22 mouse cellular contexts compared by ENCODE assay signal in genomic region chr9:67229033-67229432, GRCm38 (mm10).
DNase-seq lines count a peak whose midpoint lies in the region; ATAC-seq and TF ChIP-seq lines count a peak whose summit lies in the region.
"Had no signal": no experiment of that assay in that cellular context is flagged by ENCODE, and none has a peak within 500 bp of the region (broad histone marks: within the 10 kb centered on the region; RNA-seq: fewer than 3 reads in every experiment).

No protein-coding gene starts in this region.

- no peak overlapping the region for H3K4me2 ChIP-seq in neural tube, embryonic 11.5 days (ENCODE audit: low read depth)
- no peak overlapping the region for H3K4me2 ChIP-seq in neural tube, embryonic 15.5 days
- H3K4me2 ChIP-seq in embryonic facial prominence, embryonic 11.5 days (ENCODE audit: low read depth, low read length), result no peak overlapping the region
- H3K4me2 ChIP-seq in intestine, postnatal 0 days (replicated peaks; ENCODE audit: low read depth), result no peak overlapping the region
- H3K4me2 ChIP-seq: heart, embryonic 15.5 days; hindbrain, embryonic 13.5 days; stomach, embryonic 15.5 days had no signal

- no peaks in the 10 kb centered on the region for H3K36me3 ChIP-seq in neural tube, embryonic 11.5 days (ENCODE audit: control insufficient read depth, insufficient read depth, low read length)
- peaks cover 24% of the 10 kb centered on the region for H3K36me3 ChIP-seq in neural tube, embryonic 15.5 days
- no peaks in the 10 kb centered on the region for H3K36me3 ChIP-seq in embryonic facial prominence, embryonic 11.5 days (replicated peaks; ENCODE audit: control insufficient read depth, insufficient read depth, low read depth, low read length)
- H3K36me3 ChIP-seq in limb, embryonic 10.5 days, result peaks cover 17% of the 10 kb centered on the region
- peaks cover 6% of the 10 kb centered on the region; the same call in 1 of the 2 replicates for H3K36me3 ChIP-seq in intestine, postnatal 0 days (ENCODE audit: control insufficient read depth, insufficient read depth)
- H3K36me3 ChIP-seq: stomach, embryonic 15.5 days had no signal

- H3K9me3 ChIP-seq in neural tube, embryonic 11.5 days (ENCODE audit: control insufficient read depth, low read length), result no peaks in the 10 kb centered on the region
- no peaks in the 10 kb centered on the region for H3K9me3 ChIP-seq in neural tube, embryonic 15.5 days (replicated peaks)
- no peaks in the 10 kb centered on the region for H3K9me3 ChIP-seq in embryonic facial prominence, embryonic 11.5 days (replicated peaks; ENCODE audit: control insufficient read depth, low read length)
- H3K9me3 ChIP-seq in limb, embryonic 10.5 days (replicated peaks), result no peaks in the 10 kb centered on the region
- H3K9me3 ChIP-seq in intestine, postnatal 0 days (ENCODE audit: control insufficient read depth), result no peaks in the 10 kb centered on the region
- H3K9me3 ChIP-seq: G1E; heart, embryonic 15.5 days; hindbrain, embryonic 13.5 days; midbrain, embryonic 10.5 days; stomach, embryonic 15.5 days had no signal

- no peak overlapping the region for H3K9ac ChIP-seq in neural tube, embryonic 11.5 days (ENCODE audit: low read length)
- no peak overlapping the region for H3K9ac ChIP-seq in neural tube, embryonic 15.5 days (replicated peaks)
- no peak overlapping the region for H3K9ac ChIP-seq in embryonic facial prominence, embryonic 11.5 days (replicated peaks; ENCODE audit: low read length)
- no peak overlapping the region for H3K9ac ChIP-seq in intestine, postnatal 0 days (ENCODE audit: low read depth, low read length)
- H3K9ac ChIP-seq: heart, embryonic 15.5 days; hindbrain, embryonic 13.5 days; liver, embryonic 14.5 days; stomach, embryonic 15.5 days had no signal

- DNase-seq in neural tube, embryonic 11.5 days (ENCODE audit: low spot score), result peak; percentile 15
- peak; percentile 81 for DNase-seq in embryonic facial prominence, embryonic 11.5 days (ENCODE audit: low spot score)
- DNase-seq in limb, embryonic 10.5 days (ENCODE audit: low spot score), result peak; percentile 41
- DNase-seq in kidney, postnatal 14 days, result no peak
- no peak for DNase-seq in kidney, adult 11 months
- DNase-seq: adrenal gland, postnatal 36 days; cerebellum, postnatal 14 days; gastrocnemius, postnatal 36 days; kidney, adult 18-20 months; kidney, postnatal 25 days; lung, postnatal 14 days; retina, postnatal 1 day; spleen, adult 18-20 months; thymus, postnatal 14 days had no signal

- H3K4me3 ChIP-seq in neural tube, embryonic 11.5 days (ENCODE audit: low read depth, low read length), result no peak overlapping the region
- H3K4me3 ChIP-seq in neural tube, embryonic 15.5 days (replicated peaks), result no peak overlapping the region
- no peak overlapping the region for H3K4me3 ChIP-seq in embryonic facial prominence, embryonic 11.5 days (ENCODE audit: low read depth, low read length)
- no peak overlapping the region for H3K4me3 ChIP-seq in limb, embryonic 10.5 days
- no peak overlapping the region for H3K4me3 ChIP-seq in intestine, postnatal 0 days (ENCODE audit: low read depth, low read length)
- H3K4me3 ChIP-seq: heart, embryonic 15.5 days; hindbrain, embryonic 13.5 days; midbrain, embryonic 10.5 days; stomach, embryonic 15.5 days had no signal

- no peak overlapping the region for H3K27ac ChIP-seq in neural tube, embryonic 11.5 days (ENCODE audit: low read depth, low read length)
- H3K27ac ChIP-seq in neural tube, embryonic 15.5 days (replicated peaks), result no peak overlapping the region
- H3K27ac ChIP-seq in embryonic facial prominence, embryonic 11.5 days (replicated peaks; ENCODE audit: low read depth, low read length), result peak overlapping the region; percentile 72
- peak overlapping the region; percentile 65; the same call in 1 of the 2 replicates for H3K27ac ChIP-seq in limb, embryonic 10.5 days
- no peak overlapping the region for H3K27ac ChIP-seq in intestine, postnatal 0 days (ENCODE audit: low read depth, low read length)
- H3K27ac ChIP-seq: heart, embryonic 15.5 days; hindbrain, embryonic 13.5 days; liver, embryonic 14.5 days; midbrain, embryonic 10.5 days; stomach, embryonic 15.5 days had no signal

- no peaks in the 10 kb centered on the region for H3K27me3 ChIP-seq in neural tube, embryonic 11.5 days (ENCODE audit: control insufficient read depth, insufficient read depth, low read length)
- no peaks in the 10 kb centered on the region for H3K27me3 ChIP-seq in neural tube, embryonic 15.5 days (replicated peaks)
- H3K27me3 ChIP-seq in embryonic facial prominence, embryonic 11.5 days (ENCODE audit: control insufficient read depth, insufficient read depth, low read length), result no peaks in the 10 kb centered on the region
- no peaks in the 10 kb centered on the region for H3K27me3 ChIP-seq in limb, embryonic 10.5 days (ENCODE audit: low read depth, poor library complexity, severe bottlenecking)
- no peaks in the 10 kb centered on the region for H3K27me3 ChIP-seq in intestine, postnatal 0 days (replicated peaks; ENCODE audit: control insufficient read depth, insufficient read depth, low read length)
- H3K27me3 ChIP-seq: heart, embryonic 15.5 days; hindbrain, embryonic 13.5 days; stomach, embryonic 15.5 days had no signal

- TF ChIP-seq CTCF in intestine, postnatal 0 days (IDR thresholded peaks at IDR 0.05; ENCODE audit: low read depth), result no peak

- H3K4me1 ChIP-seq in neural tube, embryonic 11.5 days (ENCODE audit: control insufficient read depth, insufficient read depth, low read length), result no peaks in the 10 kb centered on the region
- no peaks in the 10 kb centered on the region for H3K4me1 ChIP-seq in neural tube, embryonic 15.5 days
- no peaks in the 10 kb centered on the region; the same call in 1 of the 2 replicates for H3K4me1 ChIP-seq in embryonic facial prominence, embryonic 11.5 days (ENCODE audit: control insufficient read depth, insufficient read depth, low read length)
- H3K4me1 ChIP-seq in limb, embryonic 10.5 days, result peaks cover 15% of the 10 kb centered on the region
- H3K4me1 ChIP-seq in intestine, postnatal 0 days (replicated peaks; ENCODE audit: control insufficient read depth, insufficient read depth, low read length), result no peaks in the 10 kb centered on the region
- H3K4me1 ChIP-seq: hindbrain, embryonic 13.5 days; midbrain, embryonic 10.5 days had no signal

- no peak for ATAC-seq in neural tube, embryonic 11.5 days (ENCODE audit: insufficient read depth, low FRiP score, low TSS enrichment)
- ATAC-seq in neural tube, embryonic 15.5 days (ENCODE audit: low FRiP score), result no peak
- no peak for ATAC-seq in embryonic facial prominence, embryonic 11.5 days (replicated peaks; ENCODE audit: insufficient number of reproducible peaks, low FRiP score, low TSS enrichment, low read depth)
- ATAC-seq in intestine, postnatal 0 days, result no peak

- WGBS in neural tube, embryonic 11.5 days, result 70% methylated on average over 5 of the region's 5 CpGs
- WGBS in neural tube, embryonic 15.5 days, result 80% methylated on average over 5 of the region's 5 CpGs
- WGBS in embryonic facial prominence, embryonic 11.5 days, result 40% methylated on average over 5 of the region's 5 CpGs
- WGBS in limb, embryonic 10.5 days, result 44% methylated on average over 5 of the region's 5 CpGs
- WGBS in intestine, postnatal 0 days, result 81% methylated on average over 5 of the region's 5 CpGs

Comparison
In these comparisons a context has a peak if more than half of its experiments do, and no peak if none do; other contexts are left out.
1. DNase-seq: peak in neural tube, embryonic 11.5 days (single experiment), embryonic facial prominence, embryonic 11.5 days (single experiment) and limb, embryonic 10.5 days (single experiment); none in kidney, postnatal 14 days (single experiment) and kidney, adult 11 months (single experiment).
2. H3K27ac ChIP-seq: peak in embryonic facial prominence, embryonic 11.5 days (single experiment) and limb, embryonic 10.5 days (single experiment); none in neural tube, embryonic 11.5 days (single experiment), neural tube, embryonic 15.5 days (single experiment) and intestine, postnatal 0 days (single experiment).